Mouse (Mus musculus) MEL-GATA-1-ER (cell line): ENCODE data around the gene Camk2n1.
"Not testable (repeated sequence)": the region's sequence is repeated elsewhere in the genome, so short reads cannot be mapped to it uniquely, and the experiment has no call there.

ENCODE experiments used
- DNase-seq: peaks from one replicate; pipeline ENCODE4 v3.0.0-alpha.2; 2012; ENCODE audit warnings: low read depth; ENCODE audit errors: extremely low read depth

The Camk2n1 gene

DNA sequence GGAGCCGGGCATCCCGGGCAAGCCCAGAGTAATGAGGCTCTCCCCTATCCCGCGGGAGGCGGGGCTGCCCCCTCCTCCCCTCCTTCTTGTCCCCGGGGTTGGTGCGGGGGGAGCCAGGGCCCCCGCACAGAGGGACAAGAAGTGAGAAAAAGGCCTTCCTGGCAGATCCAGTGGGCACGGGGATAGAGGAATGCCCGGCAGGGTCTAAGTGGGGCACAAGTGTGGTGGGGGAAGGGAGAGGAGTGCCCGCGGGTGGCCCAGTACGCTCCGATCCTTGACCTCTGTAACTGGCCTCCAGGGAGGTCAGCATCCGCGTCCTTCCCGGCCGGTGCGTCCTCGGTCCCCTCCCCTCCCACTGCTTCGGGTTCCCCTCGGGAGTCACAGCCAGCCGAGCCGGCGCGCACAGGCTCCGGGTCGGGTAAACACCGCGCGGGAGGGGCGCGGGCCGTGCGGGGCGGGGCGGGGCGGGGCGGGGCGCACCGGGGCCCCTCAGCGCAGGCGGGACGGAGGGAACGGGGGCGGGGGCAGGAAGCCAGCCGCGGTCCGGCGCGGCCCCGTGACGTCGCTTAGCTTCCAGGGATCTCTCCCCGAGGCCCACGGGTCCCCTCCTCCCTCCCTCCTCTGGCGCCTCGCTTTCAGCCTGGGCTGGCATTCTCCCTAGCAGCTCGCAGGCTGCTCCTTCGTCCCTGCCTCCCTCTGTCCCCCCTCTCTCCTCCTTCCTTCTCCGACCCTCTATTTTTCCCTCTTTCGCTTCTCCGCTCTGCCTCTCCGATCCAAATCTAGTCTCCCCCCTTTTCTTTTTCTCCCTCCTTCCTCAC, at the start of gene Camk2n1:
Gene Camk2n1, plus strand, starts transcription at position 562 of the 818 bp plus-strand sequence.
- no peak for DNase-seq

DNA sequence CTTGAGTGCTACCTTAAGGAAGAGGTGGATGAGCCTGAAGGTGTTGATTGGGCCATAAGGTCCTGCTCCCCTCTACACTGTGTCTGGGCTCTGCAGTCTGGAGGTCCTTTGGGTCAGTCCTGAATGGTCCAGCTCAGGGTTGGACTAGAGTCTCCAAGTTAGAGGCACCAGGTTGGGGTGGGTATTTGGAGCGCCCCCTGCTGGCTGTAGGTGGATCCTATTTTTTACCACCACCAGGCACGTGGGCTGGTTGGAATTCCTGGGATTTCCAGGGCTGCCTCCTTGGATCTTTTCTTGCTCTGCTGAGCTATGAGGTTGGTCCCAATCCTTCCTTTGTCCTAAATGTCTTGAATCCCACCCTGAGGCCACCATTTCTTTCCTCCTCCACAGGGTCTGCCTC, 49.3 kb upstream of the Camk2n1 start:
- no peak for DNase-seq

DNA sequence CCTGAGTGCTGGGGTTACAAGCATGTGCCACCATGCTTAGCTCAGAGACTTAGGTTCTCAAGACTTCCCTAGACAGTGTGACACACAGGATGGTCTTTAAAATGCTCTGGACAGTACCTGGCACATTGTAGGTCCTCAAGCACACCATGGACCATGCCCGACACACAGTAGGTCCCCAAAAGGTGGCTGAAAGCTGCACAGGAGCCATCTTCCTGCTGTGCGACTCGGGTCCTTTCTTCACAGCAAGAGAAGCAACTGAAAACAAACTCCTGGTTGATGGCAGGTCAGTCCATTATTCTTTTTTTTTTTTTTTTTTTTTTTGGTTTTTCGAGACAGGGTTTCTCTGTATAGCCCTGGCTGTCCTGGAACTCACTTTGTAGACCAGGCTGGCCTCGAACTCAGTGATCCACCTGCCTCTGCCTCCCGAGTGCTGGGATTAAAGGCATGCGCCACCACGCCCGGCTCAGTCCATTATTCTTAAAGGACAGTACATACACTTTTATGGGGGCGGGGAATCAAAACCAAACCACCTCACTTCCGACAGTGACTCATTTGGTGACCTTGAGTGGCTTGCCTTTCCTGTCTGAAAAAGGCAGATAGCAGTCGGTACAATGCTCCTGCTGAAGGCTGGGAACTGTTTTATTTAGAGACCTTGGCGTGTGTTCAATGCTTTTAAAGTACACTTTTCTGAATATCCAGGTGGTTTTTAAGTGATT, 46.5 kb upstream of the Camk2n1 start:
- no peak for DNase-seq

DNA sequence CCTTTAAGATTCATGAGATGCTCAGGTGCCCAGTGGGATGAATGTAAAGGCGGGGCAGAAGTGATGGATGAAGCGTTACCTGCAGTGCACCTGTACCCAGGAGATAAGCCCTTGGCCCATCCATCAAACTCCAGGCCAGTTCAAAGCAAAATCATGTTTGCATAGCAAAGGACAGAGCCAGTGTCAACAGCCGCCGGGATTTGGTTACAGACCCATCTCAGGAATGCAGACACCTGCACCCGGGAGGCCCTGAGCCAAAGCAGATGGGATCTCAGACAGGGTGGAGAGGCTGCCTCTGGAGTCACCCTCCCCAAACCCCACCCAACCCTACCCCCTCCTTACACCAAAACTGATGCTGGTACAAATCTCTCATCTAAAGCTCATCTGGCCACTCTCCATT, 43.1 kb upstream of the Camk2n1 start:
- DNase-seq, result no peak

DNA sequence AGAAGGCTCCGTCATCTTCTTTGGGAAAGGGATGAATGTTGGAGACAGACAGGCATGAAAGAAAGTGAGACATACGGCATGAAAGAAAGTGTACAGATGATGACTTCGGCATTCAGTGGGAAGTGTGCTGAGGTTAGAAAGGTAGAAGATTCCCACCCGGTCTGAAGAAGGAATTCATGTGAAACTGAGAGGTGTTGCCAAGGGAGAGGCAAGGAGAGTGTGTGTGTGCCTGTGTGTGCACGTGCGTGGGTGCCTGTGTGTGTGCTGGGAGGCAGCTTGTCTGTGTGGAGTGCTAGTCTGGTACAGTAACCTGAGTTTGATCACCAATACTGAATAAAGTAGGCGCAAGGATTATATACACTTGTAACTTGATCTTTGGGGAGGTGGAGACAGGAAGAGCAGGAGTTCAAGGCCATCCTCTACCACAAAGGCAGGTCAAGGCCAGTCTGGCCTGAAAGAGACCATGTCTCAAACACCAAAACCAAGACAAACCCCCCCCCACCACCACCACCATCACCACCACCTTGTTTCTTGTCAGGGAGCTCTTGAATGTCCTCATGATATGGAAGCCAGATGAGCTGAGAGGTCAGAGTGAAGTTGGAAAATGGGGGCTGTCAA, 42.5 kb upstream of the Camk2n1 start:
- DNase-seq, result no peak

DNA sequence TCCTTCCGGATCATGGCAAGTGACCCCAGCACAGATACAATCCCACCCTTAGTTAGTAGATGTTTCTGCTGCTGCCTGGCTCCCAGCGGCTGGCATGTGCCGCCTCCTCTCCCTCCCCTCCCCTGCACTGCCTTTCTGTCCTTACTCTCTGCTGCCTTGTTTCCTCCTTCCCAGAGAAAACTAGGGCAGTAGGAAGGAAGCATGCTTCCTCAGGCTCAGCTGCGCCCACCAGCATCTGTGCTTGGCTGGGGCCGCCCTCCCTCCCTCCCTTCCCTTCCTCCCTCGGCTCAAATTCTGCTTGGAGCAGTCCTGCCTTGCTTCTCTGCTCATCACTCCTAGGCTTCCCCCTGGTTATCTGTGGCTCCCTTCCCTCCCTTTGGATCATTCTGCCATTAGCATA, 39.4 kb upstream of the Camk2n1 start:
- no peak for DNase-seq

DNA sequence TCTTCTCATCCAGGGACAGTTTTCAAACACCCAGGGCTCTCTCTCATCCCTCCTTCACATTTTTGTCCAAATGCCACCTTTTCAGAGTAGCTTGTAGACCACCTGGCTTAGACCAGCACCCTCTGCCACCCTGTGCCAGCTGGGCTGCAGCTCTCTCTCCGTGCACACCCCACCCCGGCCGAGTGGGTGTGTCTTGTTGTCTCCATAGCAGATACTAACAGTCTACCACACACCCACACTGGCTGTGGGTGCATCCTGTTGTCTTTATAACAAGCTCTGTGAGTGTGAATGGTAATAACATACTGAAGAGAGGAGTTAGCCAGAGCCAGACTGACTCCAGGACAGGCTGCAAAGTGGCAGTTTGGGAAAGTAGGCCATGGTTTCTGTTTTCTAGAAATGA, 38.1 kb upstream of the Camk2n1 start:
- no peak for DNase-seq

DNA sequence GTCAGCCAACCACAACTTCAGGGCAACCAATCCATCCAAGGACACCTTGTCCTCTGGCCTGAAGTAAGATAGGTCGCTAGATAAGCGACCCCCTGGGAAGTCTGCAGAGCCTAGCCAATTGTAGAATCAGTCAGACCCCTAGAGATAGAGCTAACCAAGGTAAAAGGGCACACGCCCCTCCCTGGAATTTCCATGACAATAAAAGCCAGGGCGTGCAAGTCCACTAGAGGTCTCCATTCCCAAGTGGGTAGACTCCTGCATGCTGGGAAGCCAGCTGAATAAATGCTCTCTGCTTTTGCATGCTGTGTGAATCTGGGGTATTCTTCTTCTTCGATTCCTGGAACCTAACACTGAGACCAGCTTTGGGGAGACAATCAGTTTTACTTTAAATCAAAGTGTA, 37.7 kb upstream of the Camk2n1 start:
- DNase-seq, result no peak

DNA sequence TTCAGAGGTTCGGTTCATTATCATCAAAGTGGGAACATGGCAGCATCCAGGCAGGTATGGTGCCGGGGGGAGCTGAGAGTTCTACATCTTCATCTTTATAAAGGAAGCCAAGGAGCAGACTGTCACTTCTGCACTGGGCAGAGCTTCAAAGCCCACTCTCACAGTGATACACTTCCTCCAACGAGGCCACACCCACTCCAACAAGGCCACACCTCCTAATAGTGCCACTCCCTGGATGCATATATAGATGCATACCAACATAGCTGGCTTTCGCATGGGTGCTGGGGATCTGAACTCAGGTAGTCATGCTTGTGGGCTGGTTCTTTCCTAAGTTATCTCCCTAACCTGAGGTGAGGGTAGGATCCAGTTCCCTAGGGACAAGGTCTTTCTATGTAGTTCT, 36.2 kb upstream of the Camk2n1 start:
- DNase-seq, result no peak

DNA sequence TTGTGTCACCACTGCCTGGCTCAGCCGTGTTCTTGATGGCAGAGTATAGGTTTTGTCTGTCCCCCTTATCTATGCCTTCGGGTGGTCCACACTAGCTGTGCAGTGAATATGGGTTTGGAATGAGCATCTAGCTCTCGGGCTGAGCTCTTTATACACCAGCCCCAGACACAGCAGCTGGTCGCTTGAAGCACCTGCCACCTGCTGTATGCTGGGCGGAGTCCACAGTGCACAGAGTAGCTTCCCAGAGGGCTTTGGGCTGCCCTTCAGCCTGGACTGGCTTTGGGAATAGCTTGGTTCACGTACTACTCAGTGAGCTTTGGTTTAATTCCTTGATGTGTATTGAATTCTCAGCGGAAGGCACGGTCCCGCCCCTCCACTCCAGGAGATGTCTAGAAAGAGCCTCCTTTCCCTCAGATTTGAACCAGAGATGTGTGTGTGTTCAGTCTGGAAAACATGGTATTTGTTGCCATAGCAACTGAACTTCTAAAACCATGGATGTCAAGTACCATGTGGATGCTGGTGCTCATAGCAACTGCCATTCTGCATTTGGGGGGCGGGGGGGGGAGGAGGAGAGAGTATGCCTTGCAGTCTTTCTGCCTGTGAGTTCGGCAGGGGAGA, 35.7 kb upstream of the Camk2n1 start:
- no peak for DNase-seq

DNA sequence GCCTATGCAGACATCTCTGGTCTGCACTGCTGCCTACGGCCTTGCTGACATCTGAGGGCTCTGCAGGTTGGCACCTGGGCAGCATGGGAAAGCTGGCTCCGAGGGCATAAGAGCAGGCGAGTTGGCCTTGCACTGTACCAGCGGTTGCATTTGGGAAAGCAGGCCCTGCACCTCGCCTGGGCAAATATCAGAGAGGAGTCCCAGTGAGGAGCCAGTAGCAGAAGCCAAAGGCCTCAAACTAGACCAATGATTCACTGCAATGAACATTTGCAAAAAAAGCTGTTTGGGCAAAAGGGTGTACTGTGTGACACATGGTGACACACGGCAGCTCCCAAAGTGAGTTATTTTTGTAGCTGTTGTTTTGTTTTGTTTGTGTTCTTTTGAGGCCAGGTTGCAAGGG, 29.1 kb upstream of the Camk2n1 start:
- no peak for DNase-seq

DNA sequence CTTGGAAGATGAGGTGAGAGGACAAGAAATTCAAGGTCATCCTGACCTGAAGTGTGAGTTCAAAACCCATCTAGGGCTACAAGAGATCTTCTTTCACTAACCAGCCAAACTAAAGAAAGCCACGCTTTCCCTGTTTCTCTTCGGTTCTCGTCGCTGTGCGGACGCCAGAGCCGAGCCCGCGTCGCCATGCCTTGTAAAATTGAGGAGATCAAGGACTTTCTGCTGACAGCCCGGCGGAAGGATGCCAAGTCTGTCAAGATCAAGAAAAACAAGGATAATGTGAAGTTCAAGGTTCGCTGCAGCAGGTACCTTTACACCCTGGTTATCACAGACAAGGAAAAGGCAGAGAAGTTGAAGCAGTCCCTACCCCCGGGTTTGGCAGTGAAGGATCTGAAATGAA, 28.5 kb upstream of the Camk2n1 start:
- DNase-seq, result not testable (repeated sequence)

DNA sequence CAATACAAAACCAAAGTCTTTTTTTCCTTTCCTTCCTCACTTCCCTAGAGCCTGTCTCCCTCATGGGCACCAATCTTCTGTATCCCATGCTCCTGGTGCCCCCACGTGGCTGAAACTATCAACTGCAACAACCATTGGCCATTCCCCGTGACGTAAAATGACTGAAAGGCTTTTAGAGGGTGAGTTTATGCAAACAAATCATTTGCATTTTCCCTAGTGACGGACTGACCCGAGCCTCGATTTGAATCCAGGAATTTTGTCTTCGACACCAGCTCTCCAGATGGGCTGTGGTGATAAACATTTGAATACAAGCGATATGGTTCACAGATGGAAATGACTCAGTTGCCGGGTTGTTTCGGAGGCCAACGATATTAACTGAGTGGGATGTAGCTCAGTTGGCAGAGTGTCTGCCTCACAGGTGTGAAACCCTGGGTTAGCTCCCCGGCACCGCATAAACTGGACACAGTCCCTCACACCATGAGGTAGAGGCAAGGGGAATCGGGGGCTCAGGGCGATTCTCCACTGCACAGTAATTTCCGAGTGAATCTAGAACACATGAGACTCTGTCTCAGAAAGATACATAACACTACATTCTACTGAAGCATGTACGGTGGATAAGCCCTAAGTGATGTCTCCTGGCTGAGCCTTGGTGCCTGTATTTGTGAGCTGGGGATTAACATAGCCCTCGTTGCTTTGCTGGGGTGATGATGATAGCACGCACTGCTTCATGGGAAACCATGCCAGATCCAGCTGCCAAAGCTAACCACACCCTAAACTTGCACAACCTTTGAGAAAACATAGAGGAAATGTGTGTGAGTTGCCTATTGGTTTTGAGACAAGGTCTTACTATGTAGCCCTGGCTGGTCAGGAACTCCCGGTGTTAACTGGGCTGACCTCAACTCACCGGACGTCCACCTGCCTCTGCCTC, 27.1 kb upstream of the Camk2n1 start:
- peak; percentile 65 for DNase-seq

DNA sequence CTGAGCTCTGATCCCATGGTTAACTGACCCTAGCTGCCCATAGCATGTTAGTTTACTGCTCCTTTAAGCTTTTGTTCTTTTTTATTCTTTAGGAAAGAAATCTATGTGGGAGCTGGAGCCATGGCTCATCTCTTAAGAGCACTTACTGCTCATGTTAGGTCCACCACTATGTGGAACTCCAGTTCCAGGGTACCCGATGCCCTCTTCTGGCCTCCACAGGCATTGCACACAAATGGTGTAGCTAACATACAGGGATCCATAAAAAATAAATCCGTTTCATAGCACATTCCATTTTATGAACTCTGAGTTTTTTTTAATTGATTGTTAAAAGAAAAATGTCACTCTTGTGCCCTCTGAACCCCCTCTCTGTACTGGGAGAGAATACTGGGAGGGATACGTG, 24.3 kb upstream of the Camk2n1 start:
- peak; percentile 47 for DNase-seq

DNA sequence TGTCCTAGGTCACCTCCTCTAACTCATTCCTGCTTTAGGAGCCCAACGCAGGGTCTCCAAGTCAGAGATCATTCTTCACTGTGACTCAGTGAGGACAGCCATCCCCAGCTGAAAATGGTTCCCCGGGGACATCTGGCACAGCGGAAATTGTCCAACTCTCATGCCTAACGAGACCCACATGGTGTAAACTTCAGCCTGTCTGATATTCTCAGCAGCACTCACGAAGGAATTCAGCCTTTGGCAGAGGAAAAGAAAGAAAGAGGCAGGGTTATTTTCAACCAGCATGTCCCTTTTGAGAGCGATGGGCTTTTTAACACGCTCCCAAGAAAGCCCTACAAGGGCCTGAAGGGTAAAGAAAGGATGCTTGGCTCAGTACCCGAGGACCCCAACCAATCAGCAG, 22.8 kb upstream of the Camk2n1 start:
- no peak for DNase-seq

DNA sequence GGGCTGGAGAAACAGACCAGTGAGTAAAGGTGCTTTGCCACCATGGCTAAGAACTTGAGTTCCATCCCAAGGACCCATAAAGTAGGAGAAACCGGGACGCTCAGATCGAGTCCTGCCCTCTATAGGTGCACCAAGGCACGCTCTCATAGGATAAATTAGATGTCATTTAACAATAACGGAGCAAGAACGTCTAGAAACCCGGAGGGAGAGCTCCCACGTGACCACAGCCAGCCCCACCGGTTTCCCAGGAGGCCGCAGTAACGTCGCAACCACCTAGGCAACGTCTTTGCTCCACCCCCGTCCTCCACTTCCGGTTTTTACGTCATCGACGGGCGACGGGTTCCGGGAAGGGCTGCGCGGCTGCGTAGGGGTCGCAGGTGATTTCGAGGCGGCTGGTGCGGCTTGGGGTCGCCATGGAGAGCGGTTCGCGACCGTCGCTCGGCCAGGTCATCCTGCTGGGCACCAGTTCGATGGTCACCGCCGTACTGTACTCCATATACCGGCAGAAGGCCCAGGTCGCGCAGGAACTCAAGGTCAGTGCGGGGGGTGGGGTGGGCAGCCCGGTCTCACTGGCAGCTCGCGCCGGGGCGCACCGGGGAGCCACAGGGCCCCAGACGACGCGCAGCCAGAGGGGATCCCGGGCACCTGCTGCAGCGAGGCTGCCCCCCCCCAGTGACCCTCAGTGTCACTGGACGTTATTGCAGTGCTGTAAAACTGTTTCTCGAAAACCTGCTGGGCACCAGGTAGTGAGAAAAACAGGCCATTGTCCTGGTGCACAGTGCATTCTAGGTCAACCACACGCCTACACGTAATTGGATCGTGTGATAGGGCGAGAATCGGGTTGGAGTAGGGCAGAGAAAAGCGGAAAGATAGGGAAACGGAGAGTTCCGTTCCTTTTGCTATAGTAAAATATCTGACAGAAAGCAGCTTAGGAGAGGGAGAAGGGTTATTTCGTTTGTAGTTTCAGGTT, 19.5 kb upstream of the Camk2n1 start, which contains the start of gene Mul1:
Gene Mul1, plus strand, starts transcription at position 325 of the 970 bp plus-strand sequence.
- DNase-seq, result peak; percentile 83

DNA sequence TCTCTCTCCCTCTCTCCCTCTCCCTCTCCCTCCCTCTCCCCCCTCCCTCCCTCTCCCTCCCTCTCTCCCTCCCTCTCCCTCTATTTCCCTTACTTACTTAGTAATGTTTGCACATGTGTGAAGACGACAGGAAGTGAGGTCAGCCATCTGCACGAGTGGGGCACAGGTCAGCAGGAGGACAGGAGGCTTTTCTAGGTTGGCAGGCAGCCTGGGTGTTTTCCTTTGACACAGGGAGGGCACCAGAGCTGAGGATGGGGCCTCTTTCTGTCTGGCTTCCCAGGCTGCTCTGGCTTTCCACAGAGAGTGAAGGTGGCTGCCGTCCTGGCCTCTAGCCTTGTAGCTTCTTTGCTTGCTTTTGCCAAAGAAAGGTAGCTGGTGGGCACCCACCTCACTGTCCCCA, 14.1 kb upstream of the Camk2n1 start:
- DNase-seq, result no peak

DNA sequence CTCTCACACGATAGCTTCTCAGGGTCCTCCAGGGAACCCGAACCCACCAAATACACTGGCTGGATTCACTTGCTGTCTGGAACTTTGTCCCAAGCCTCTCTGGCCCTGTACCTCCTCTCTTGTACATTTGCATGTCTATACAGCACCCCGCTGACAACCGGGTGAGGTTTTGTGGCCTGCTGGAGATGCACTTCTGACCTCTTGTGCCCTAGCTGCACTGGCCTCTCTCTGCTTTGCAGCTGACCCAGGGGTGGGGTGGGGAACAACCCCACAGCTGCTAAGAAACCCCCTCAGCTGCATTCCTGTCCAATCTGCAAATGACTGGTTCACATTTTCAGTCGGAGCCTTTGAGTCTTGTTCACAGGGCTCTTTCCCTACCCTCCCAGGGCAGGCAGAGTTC, 9.2 kb upstream of the Camk2n1 start:
- DNase-seq, result no peak

DNA sequence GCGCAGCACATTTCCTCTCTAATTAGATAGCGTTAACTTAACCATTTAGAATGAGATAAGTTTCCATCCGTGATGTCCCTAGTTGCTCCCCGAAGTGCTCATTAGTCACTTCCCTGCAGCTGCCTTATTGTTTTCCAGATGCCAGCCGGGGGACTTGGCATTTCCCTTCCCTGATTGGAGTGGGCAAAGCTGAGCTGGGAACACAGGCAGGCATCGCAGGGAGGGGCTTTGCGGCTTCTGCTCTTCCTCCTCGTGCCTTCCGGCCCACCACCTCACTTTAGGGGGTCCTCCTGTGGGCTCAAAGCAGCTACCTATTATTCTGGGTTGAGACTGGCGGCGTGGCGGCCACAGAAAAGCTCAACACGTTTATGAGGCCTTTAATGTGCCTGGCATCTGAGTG, 7.1 kb upstream of the Camk2n1 start:
- DNase-seq, result no peak

DNA sequence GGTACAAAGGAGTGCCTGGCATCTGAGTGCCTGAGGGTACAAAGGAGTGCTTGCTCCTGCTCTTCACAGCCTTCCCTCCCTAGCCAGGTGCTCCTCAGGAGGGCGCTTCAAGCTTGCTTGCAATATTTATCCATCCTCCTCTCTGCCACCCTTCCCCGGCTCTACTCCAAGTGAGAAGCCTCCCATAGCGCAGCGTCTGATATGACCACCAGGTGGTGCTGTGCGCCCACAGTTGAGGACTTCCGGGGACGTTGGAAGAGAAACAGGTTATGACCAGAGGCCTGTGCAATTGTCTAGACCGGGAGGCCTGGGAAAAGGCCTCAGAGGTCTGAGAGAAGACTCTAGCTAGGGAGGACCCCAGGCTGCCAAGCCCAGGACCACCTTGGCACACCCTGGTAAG, 6.7 kb upstream of the Camk2n1 start:
- peak; percentile 59 for DNase-seq
